Mouse (Mus musculus) embryonic facial prominence, embryonic 11.5 days (tissue): Measurements from ENCODE around the gene Sult2b1. TPM values are rescaled to one million over a fixed set of nuclear protein-coding genes. Genes with fewer than 3 reads are reported as not detected.
A peak's percentile ranks its signal among the peaks of the same experiment; 100 is the strongest.

ENCODE experiments used
- ATAC-seq: fragments of 200-750 bp; cut with Nextera tagmentation; replicated peaks from 2 replicates; pipeline ENCODE4 v1.8.0; 2017; ENCODE audit warnings: low read depth; ENCODE audit not compliant: insufficient number of reproducible peaks, low FRiP score, low TSS enrichment
- DNase-seq: peaks from one replicate; pipeline ENCODE4 v3.0.0-alpha.2; 2015; ENCODE audit warnings: low spot score
- H3K27ac ChIP-seq: fragments of 300-500 bp; sonication (generic); replicated peaks from 2 replicates; pipeline ENCODE4 v1.5.1; 2014; ENCODE audit warnings: mild to moderate bottlenecking, low read depth, low read length, control low read depth
- H3K27me3 ChIP-seq: fragments of 300-500 bp; sonication (generic); 2 replicates; pipeline ENCODE4 v1.6.1; 2014; ENCODE audit warnings: mild to moderate bottlenecking, low read length, moderate library complexity, mixed read lengths; ENCODE audit not compliant: control insufficient read depth, insufficient read depth
- H3K36me3 ChIP-seq: fragments of 300-500 bp; sonication (generic); replicated peaks from 2 replicates; pipeline ENCODE4 v1.6.1; 2014; ENCODE audit warnings: low read depth, mild to moderate bottlenecking, low read length, moderate library complexity, mixed read lengths; ENCODE audit not compliant: control insufficient read depth, insufficient read depth
- H3K4me1 ChIP-seq: fragments of 300-500 bp; sonication (generic); 2 replicates; pipeline ENCODE4 v1.6.1; 2014; ENCODE audit warnings: low read length, mixed read lengths; ENCODE audit not compliant: control insufficient read depth, insufficient read depth
- H3K4me2 ChIP-seq: fragments of 300-500 bp; sonication (generic); 2 replicates; pipeline ENCODE4 v1.6.1; 2014; ENCODE audit warnings: low read depth, mild to moderate bottlenecking, control low read depth, low read length, moderate library complexity
- H3K4me3 ChIP-seq: fragments of 300-500 bp; sonication (generic); 2 replicates; pipeline ENCODE4 v1.5.1; 2014; ENCODE audit warnings: low read depth, low read length, control low read depth
- H3K9ac ChIP-seq: fragments of 300-500 bp; sonication (generic); replicated peaks from 2 replicates; pipeline ENCODE4 v1.6.1; 2014; ENCODE audit warnings: mild to moderate bottlenecking, control low read depth, low read length
- H3K9me3 ChIP-seq: fragments of 300-500 bp; sonication (generic); replicated peaks from 2 replicates; pipeline ENCODE4 v1.6.1; 2016; ENCODE audit warnings: mild to moderate bottlenecking, low read length, inconsistent platforms, mixed read lengths; ENCODE audit not compliant: control insufficient read depth
- WGBS: fragments of 180-500 bp; shearing (Covaris S2); extraction: QIAGEN DNeasy Blood & Tissue Kit; methylation state at CpG from one replicate; pipeline ENCODE4 v1.1.7; 2014; 5-methylcytosine and 5-hydroxymethylcytosine counted together
- polyA plus RNA-seq: library from polyadenylated mRNA; unstranded; fragments of >200 nt; fragmentation: Nextera tagmentation; extraction: Ambion mirVana; gene quantifications from 2 replicates; pipeline ENCODE4 v1.2.1, GENCODE M21; 2014

The Sult2b1 gene
- polyA plus RNA-seq, 1 experiment from 2014 or later: 1.8 TPM

DNA sequence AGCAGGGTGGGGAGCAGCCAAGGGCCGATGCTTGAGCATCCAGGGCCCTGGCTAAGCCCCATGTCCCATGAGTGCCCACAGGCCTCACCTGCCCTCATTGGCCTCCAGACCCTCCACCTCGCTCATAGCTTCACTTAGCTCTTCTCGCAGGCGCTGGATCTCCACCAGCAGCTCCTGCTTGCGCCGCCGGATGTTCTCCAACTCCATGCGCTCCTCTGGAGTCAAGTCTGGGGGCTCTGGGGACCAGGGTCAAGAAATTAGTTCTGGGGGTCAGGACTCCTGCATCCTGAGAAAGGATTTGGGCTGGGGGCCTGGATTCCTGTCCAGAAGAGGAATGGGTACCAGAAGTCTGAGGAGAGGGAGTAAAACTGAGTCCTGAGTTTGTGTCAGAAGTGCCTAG is 28.5 kb upstream of the Sult2b1 start:
- H3K4me2 ChIP-seq: peak overlapping the region; percentile 68
- peaks cover 2% of the 10 kb centered on the region; the same call in 1 of the 2 replicates for H3K4me1 ChIP-seq
- H3K9me3 ChIP-seq: no peaks in the 10 kb centered on the region
- H3K36me3 ChIP-seq: peaks cover 25% of the 10 kb centered on the region
- ATAC-seq: no peak
- no peak for DNase-seq
- H3K9ac ChIP-seq: peak overlapping the region; percentile 100
- no peaks in the 10 kb centered on the region for H3K27me3 ChIP-seq
- peak overlapping the region; percentile 93 for H3K4me3 ChIP-seq
- no peak overlapping the region; the same call in 1 of the 2 replicates for H3K27ac ChIP-seq
- 86% methylated on average over 8 of the region's 8 CpGs for WGBS

GRCm38 (mm10) chr7:45809276-45810075 is 25.0 kb upstream of the Sult2b1 start:
- Histone ChIP-seq H3K4me1 (peaks cover 2% of the 10 kb centered on the region; the same call in 1 of the 2 replicates), H3K27ac (no peak overlapping the region), H3K9me3 (no peaks in the 10 kb centered on the region), H3K4me2 (no peak overlapping the region), H3K27me3 (no peaks in the 10 kb centered on the region), H3K4me3 (no peak overlapping the region), H3K36me3 (peaks cover 27% of the 10 kb centered on the region), H3K9ac (no peak overlapping the region)
- ATAC-seq (no peak), DNase-seq (no peak)
- WGBS: 89% methylated on average over 14 of the region's 14 CpGs

DNA sequence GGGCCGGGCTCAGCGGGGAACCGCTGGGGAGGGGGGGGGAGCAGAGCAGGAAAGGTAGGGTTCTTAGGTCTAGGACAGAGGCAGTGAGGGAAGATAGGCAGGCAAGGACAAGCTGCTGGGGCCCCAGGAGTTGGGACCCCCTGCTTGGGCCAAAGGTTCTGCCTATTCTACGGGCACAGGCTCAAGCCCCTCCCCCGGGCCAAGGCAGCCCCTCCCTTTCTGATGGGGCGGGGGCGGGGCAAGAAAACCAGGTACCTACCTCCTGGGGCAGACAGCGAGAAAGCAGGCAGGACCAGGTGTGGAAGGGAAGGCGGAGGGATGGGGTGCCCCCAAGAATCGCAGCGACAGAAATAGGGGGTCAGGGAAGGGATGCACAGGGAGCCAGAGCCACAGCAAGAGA is 24.0 kb upstream of the Sult2b1 start:
- peaks cover 27% of the 10 kb centered on the region for H3K36me3 ChIP-seq
- DNase-seq: no peak
- ATAC-seq: no peak

DNA sequence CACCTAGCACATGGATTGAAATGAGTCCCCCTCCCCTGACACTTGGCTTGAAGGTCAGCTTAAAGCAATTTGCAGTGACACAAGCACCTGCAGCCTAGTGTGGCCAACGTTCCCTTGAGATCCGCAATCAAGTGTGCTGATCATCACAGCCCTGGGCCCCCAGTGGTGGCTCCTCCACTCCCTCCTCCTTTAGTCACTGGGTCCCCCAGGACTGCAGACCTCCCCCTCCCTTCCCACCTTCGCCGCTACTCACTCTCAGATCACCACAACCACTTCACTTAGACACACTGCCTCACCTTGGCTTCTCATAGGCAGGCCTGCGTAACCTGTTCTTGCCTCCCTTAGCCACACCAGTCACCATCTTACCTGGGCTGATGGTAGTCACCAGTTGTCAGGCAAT is 21.5 kb upstream of the Sult2b1 start:
- Histone ChIP-seq H3K27me3 (no peaks in the 10 kb centered on the region), H3K4me1 (no peaks in the 10 kb centered on the region), H3K9me3 (no peaks in the 10 kb centered on the region), H3K4me3 (no peak overlapping the region), H3K4me2 (no peak overlapping the region), H3K36me3 (peaks cover 22% of the 10 kb centered on the region), H3K27ac (no peak overlapping the region), H3K9ac (no peak overlapping the region)
- DNase-seq: no peak
- 54% methylated on average over 5 of the region's 5 CpGs for WGBS
- no peak for ATAC-seq

More for the DNA sequence above, 24.0 kb upstream of the Sult2b1 start:
- H3K9me3 ChIP-seq: no peaks in the 10 kb centered on the region
- no peak overlapping the region for H3K27ac ChIP-seq
- no peaks in the 10 kb centered on the region for H3K27me3 ChIP-seq
- H3K4me3 ChIP-seq: no peak overlapping the region
- 53% methylated on average over 11 of the region's 11 CpGs for WGBS
- peaks cover 2% of the 10 kb centered on the region; the same call in 1 of the 2 replicates for H3K4me1 ChIP-seq
- H3K4me2 ChIP-seq: no peak overlapping the region
- no peak overlapping the region for H3K9ac ChIP-seq

DNA sequence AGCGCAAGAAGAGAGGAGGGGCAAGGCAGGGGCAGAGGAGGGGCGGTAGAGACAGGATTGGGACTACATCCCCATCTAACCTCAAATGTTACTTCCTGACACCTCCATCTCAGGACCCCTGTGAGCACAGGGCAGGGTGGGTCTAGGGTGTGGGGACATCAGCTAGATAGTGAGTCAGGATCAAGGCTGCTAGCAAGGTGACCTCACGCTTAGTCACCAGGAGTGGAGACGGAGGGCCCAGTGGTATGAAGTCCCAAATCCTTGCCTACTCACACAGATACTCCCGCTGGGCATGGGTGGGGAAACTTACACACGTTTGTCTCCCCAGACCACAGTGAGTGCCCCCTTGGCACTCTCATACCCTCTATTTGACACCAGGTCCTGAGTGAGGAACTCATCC is 18.1 kb upstream of the Sult2b1 start:
- Histone ChIP-seq H3K4me1 (peaks cover 8% of the 10 kb centered on the region), H3K9me3 (no peaks in the 10 kb centered on the region), H3K4me3 (no peak overlapping the region), H3K27me3 (peaks cover 3% of the 10 kb centered on the region), H3K4me2 (no peak overlapping the region), H3K9ac (no peak overlapping the region), H3K36me3 (peaks cover 3% of the 10 kb centered on the region; the same call in 1 of the 2 replicates), H3K27ac (no peak overlapping the region)
- DNase-seq: no peak
- no peak for ATAC-seq
- 88% methylated on average over 6 of the region's 6 CpGs for WGBS

- H3K4me3 ChIP-seq: no peak overlapping the region
- peak; percentile 94 for DNase-seq
- H3K4me1 ChIP-seq: peaks cover 12% of the 10 kb centered on the region
- no peak overlapping the region for H3K27ac ChIP-seq
- no peak overlapping the region for H3K9ac ChIP-seq
- H3K9me3 ChIP-seq: no peaks in the 10 kb centered on the region
- H3K36me3 ChIP-seq: no peaks in the 10 kb centered on the region
- H3K27me3 ChIP-seq: peaks cover 11% of the 10 kb centered on the region
- peak overlapping the region; percentile 4; the same call in 1 of the 2 replicates for H3K4me2 ChIP-seq
- WGBS: 5% methylated on average over 12 of the region's 12 CpGs
- ATAC-seq: no peak
Observed at GRCm38 (mm10) chr7:45801348-45801747, 16.9 kb upstream of the Sult2b1 start.

DNA sequence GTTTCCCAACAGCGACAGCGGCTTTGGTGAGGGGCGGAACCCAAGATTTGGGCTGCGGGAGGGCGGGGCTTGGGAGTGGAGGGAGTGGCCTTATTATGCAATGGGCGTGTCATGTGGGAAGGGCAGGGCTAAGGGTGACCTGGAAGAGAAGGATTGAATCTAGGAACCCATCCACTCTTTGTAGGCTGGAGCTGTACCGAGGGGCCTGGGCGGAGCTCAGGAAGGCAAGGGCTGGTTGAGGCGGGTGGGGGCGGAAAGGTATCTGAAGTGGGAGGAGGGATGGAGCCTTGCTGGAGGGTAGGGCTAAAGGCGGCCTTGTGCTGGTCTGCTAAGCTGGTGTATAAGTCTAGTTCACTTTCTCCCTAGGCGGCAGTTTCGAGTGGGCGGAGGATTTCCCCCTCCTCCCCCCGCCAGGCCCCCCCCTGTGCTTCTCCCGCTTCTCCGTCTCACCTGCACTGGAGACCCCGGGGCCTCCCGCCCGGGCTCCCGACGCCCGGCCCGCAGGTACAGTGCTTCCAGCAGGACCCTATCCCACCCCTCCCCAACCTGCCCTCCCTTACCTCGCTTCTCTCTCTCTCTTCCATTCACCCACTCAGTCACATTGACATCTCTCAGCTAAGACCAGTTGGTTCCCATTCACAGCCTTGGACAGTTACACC is 16.2 kb upstream of the Sult2b1 start:
- no peak overlapping the region for H3K4me3 ChIP-seq
- peak; percentile 53 for DNase-seq

DNA sequence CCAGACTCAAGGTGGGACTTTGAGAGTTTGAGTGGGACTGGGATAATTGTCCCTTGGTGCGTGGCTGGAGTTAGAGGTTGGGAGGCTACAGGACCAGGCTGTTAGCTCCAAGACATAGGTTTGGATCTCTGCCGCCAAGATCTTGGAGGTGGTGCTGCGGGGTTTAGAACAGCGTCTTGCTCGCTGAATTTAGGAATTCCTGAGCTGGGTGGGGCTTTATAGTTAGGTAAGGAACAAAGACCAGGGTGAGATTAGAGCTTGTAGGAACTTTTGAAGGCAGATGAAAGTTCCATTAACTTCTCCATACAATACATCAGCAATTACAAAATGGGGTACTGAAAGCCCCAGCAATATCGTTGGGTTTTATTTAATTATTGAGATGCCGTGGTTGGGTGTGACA is 15.5 kb upstream of the Sult2b1 start:
- Histone ChIP-seq H3K36me3 (no peaks in the 10 kb centered on the region; the same call in 1 of the 2 replicates), H3K4me3 (no peak overlapping the region), H3K4me2 (no peak overlapping the region), H3K9me3 (no peaks in the 10 kb centered on the region), H3K27ac (no peak overlapping the region), H3K4me1 (peaks cover 12% of the 10 kb centered on the region), H3K27me3 (peaks cover 11% of the 10 kb centered on the region), H3K9ac (no peak overlapping the region)
- ATAC-seq (no peak), DNase-seq (no peak)
- WGBS: 35% methylated on average over 7 of the region's 7 CpGs

More for the DNA sequence above, 16.2 kb upstream of the Sult2b1 start:
- no peak overlapping the region; the same call in 1 of the 2 replicates for H3K9ac ChIP-seq
- no peak overlapping the region for H3K27ac ChIP-seq
- H3K27me3 ChIP-seq: peaks cover 11% of the 10 kb centered on the region
- ATAC-seq: no peak
- peak overlapping the region; percentile 4; the same call in 1 of the 2 replicates for H3K4me2 ChIP-seq
- no peaks in the 10 kb centered on the region for H3K9me3 ChIP-seq
- no peaks in the 10 kb centered on the region for H3K36me3 ChIP-seq
- 12% methylated on average over 23 of the region's 25 CpGs for WGBS
- peaks cover 12% of the 10 kb centered on the region for H3K4me1 ChIP-seq
